Mouse (Mus musculus): Measurements from ENCODE around the gene Jmy.

Jmy gene

GRCm38 (mm10) chr13:93459566-93459965 lies 40.0 kb downstream of the Jmy start:
- DNase-seq (ENCODE audit: low read depth, low spot score), result no peak

GRCm38 (mm10) chr13:93458616-93459015 lies 41.0 kb downstream of the Jmy start:
- DNase-seq (ENCODE audit: low read depth, low spot score), result no peak

- no peak for DNase-seq (ENCODE audit: low read depth, low spot score)
These were observed 46.3 kb downstream of the Jmy start for GRCm38 (mm10) chr13:93453275-93453674.

GRCm38 (mm10) chr13:93440167-93440566 lies 59.4 kb downstream of the Jmy start:
- DNase-seq (ENCODE audit: low read depth, low spot score), result no peak

GRCm38 (mm10) chr13:93429205-93429604 lies 70.4 kb downstream of the Jmy start:
- DNase-seq (ENCODE audit: low read depth, low spot score), result no peak

GRCm38 (mm10) chr13:93427920-93428876 lies 71.4 kb downstream of the Jmy start:
- DNase-seq (ENCODE audit: low read depth, low spot score), result no peak

GRCm38 (mm10) chr13:93423224-93423623 lies 76.4 kb downstream of the Jmy start:
- no peak for DNase-seq (ENCODE audit: low read depth, low spot score)

- DNase-seq (ENCODE audit: low read depth, low spot score), result no peak
These were observed 79.8 kb downstream of the Jmy start for GRCm38 (mm10) chr13:93419779-93420178.

GRCm38 (mm10) chr13:93418292-93418691 lies 81.3 kb downstream of the Jmy start:
- no peak for DNase-seq (ENCODE audit: low read depth, low spot score)

GRCm38 (mm10) chr13:93415055-93415454 lies 84.6 kb downstream of the Jmy start:
- no peak for DNase-seq (ENCODE audit: low read depth, low spot score)

- no peak for DNase-seq (ENCODE audit: low read depth, low spot score)
These were observed 89.3 kb downstream of the Jmy start for GRCm38 (mm10) chr13:93410343-93410742.

- DNase-seq (ENCODE audit: low read depth, low spot score), result no peak
These were observed 92.8 kb downstream of the Jmy start for GRCm38 (mm10) chr13:93406855-93407254.

- no peak for DNase-seq (ENCODE audit: low read depth, low spot score)
These were observed 97.7 kb downstream of the Jmy start for GRCm38 (mm10) chr13:93401947-93402346.

GRCm38 (mm10) chr13:93399710-93400216 lies 99.8 kb downstream of the Jmy start:
- no peak for DNase-seq (ENCODE audit: low read depth, low spot score)

- DNase-seq (ENCODE audit: low read depth, low spot score), result no peak
These were observed 110.4 kb downstream of the Jmy start for GRCm38 (mm10) chr13:93389242-93389625.

GRCm38 (mm10) chr13:93388594-93389241 lies 110.9 kb downstream of the Jmy start:
- DNase-seq (ENCODE audit: low read depth, low spot score), result no peak

GRCm38 (mm10) chr13:93387440-93387839 lies 112.2 kb downstream of the Jmy start:
- DNase-seq (ENCODE audit: low read depth, low spot score), result no peak

- DNase-seq (ENCODE audit: low read depth, low spot score), result no peak
These were observed 114.5 kb downstream of the Jmy start for GRCm38 (mm10) chr13:93385147-93385546.

GRCm38 (mm10) chr13:93384481-93384880 lies 115.1 kb downstream of the Jmy start:
- DNase-seq (ENCODE audit: low read depth, low spot score), result no peak

- DNase-seq (ENCODE audit: low read depth, low spot score), result no peak
These were observed 116.0 kb downstream of the Jmy start for GRCm38 (mm10) chr13:93383620-93384019.

GRCm38 (mm10) chr13:93383092-93383491 lies 116.5 kb downstream of the Jmy start:
- DNase-seq (ENCODE audit: low read depth, low spot score), result no peak

- DNase-seq (ENCODE audit: low read depth, low spot score), result no peak
These were observed 118.3 kb downstream of the Jmy start for GRCm38 (mm10) chr13:93381301-93381700.
